Mouse (Mus musculus): ENCODE measurements around the gene Tmem132b.
"Not testable (repeated sequence)": the region's sequence is repeated elsewhere in the genome, so short reads cannot be mapped to it uniquely, and the experiment has no call there.

Tmem132b gene

GRCm38 (mm10) chr5:125531634-125532033 is at the start of gene Tmem132b:
Gene Tmem132b, plus strand, starts transcription at chr5:125531774.
- no peak for DNase-seq

GRCm38 (mm10) chr5:125482474-125482873 is 49.1 kb upstream of the Tmem132b start:
- DNase-seq: no peak

DNA sequence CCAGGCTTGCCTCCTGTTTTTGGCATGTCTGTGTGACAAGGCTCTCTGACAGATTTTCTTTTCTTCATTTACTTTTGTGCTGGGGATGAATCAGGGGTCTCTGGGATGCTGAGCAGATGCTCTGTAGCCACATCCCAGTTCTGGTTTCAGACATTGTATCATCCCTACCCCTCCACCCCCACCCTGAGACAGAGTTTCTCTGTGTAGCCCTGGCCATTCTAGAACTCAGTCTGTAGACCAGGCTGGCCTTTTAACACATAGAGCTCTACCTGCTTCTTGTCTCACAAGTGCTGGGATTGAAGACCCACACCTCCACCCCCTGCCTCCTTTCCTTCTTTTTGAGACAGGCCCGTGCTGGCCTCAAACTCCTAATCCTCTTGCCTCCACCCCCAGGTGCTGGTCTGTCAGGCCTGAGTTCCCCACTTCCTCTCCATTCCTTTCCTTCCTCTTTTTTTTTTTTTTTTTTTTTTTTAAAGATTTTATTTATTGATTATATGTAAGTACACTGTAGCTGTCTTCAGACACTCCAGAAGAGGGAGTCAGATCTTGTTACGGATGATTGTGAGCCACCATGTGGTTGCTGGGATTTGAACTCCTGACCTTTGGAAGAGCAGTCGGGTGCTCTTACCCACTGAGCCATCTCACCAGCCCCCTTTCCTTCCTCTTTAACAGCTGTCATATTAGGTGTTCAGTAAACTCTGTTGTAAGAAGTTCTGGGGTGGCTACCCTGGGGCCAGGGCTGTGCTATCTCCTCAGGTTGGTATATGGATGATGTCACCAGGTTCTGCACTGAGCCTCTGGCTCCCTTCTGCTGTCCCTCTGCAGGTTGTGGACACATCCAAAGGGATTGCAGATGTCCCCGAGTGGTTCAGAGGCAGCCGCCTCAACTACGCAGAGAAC is 47.6 kb upstream of the Tmem132b start:
- no peak for DNase-seq

DNA sequence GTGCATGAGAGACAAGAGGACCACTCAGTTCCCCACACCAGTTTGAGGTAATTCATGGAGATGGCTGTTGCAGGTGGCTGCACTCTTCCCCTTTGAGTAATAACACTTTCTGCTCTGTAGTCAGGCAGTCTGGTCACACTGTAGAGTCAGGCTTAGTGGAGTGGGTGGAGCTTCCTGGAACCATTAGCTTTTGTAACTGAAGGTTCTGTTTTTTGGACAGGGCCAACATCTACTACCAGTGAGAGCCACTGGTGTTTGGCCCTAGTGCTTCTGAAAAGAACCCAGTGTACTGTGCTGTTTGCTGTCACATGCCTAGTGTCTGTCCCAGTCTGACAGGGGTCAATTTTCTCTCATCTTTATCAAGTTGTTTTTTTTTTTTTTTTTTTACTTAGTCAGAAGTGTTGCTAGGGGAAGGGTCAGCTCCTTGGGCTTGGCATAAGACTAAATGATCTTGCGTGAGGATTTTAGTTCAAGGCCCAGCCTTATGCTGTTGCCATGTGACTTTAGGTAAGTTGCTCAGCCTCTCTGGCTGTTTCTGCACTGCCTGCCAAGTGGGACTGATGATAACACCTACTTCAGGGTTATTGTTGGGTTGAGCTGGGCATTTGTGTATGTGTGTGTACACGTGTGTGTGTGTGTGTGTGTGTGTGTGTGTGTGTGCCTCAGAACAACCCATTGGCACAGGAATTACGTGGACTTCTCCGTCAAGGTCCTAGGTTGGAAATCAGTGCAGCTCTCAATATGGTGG is 46.4 kb upstream of the Tmem132b start:
- DNase-seq: no peak

- DNase-seq: no peak
Observed at GRCm38 (mm10) chr5:125486088-125486487, 45.5 kb upstream of the Tmem132b start.

DNA sequence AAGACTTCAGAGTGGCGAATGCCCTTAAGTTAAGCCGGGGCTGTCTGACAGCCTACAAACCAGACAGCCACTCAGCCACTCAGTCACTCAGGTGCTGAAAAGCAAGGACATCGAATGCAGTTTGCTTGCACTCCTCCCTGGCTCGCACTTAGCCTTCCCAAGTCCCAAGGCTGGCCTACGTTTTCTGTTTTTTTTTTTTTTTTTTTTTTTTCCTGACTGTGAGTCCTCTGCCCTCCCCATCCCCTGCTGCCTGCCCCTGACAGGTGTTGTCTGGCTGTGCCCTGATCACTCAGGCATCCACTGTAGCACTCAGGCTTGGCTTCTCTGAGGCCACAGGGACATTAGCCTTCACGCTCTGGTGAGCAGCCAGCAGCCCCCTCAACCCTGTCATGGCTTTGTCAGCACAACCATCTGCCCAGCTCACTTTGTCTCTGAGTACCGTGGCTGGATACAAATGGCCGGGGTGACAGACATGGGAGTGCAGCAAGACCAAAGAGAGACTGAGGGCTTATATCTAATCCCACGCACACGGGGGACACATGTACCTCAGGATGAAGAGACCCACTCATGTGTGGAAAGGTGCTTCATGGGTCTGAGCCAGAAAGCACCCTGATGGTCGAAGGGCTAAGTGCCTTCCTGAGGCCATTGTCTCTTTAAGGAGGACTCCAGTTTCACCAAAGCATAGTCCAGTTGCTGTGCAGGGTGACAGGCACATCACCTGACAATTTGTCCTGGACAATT is 44.0 kb upstream of the Tmem132b start:
- DNase-seq: peak; percentile 72

DNA sequence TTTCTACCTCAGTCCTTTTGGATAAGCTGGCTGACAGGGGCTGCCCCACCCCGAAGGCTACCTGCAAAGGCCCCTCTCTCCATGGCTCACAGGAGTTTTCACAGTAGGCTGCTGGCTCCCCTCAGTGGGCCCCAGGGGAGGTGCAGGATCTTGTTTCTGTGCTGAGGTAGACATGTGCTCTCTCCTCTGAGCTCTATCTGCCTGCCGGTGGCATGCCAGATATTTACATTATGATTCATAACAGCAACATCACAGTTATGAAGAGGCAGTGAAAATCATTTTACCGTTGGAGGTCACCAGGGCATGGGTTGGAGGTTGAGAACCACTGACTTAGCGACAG is 43.5 kb upstream of the Tmem132b start:
- no peak for DNase-seq

- not testable (repeated sequence) for DNase-seq
Observed at GRCm38 (mm10) chr5:125488953-125489352, 42.6 kb upstream of the Tmem132b start.

- peak; percentile 69 for DNase-seq
Observed at GRCm38 (mm10) chr5:125491107-125491506, 40.5 kb upstream of the Tmem132b start.

DNA sequence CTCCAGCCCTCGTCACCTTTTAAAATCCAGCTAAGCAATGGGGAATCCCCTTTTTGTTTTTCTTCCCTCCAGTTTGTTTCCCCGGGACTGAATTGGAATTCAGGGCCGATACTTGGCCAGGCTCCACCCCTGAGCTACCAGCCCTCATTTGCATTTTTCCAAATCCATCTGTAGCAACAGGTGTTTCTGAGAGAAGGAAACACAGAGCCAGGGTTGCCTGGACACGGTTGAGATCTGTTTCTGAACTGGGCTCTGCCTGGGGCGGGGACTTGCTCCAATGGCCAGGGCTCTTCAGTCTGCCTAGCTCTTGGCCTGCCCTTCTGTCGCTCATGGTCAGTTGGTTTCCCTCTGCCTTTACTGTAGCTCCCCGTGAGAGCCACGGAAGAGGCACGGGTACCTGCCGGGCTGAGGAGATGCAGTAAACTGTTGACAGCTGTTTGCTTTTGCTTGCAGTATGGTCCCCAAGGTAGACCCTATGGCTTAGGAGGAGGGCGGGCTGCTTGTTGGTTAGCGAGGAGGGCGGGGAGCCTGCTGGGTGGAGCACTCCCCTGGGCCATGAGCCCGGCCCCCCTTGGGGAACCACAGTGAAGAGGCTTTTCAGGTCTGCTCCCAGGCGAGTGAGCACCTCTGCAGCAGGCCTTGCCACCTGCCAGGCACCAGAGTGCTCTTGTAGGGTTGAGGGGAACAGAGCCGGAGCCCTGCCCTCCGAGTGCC is 39.0 kb upstream of the Tmem132b start:
- no peak for DNase-seq

GRCm38 (mm10) chr5:125493093-125493423 is 38.5 kb upstream of the Tmem132b start:
- DNase-seq: no peak

DNA sequence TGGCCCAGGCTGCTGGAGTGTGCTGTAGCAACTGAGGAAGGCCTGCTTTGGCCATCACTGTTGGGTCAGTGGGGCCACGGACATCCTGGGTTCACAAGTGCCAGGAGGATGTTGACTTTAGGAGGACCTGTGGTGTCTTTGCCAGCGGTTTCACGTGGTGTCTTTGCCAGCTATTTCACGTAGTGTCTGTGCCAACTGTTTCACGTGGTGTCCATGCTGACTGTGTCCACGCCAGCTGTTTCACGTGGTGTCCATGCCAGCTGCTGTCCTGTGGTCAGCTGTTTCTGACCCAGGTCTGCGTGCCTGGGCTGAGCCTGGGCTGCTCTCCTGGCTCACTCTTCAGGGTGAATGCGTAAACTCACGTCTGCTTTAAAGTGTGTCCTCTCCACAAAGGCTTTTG is 35.9 kb upstream of the Tmem132b start:
- DNase-seq: no peak

GRCm38 (mm10) chr5:125497821-125498600 is 33.6 kb upstream of the Tmem132b start:
- DNase-seq: peak; percentile 79

GRCm38 (mm10) chr5:125501505-125501904 is 30.1 kb upstream of the Tmem132b start:
- DNase-seq: no peak

- no peak for DNase-seq
Observed at GRCm38 (mm10) chr5:125502186-125502585, 29.4 kb upstream of the Tmem132b start.

DNA sequence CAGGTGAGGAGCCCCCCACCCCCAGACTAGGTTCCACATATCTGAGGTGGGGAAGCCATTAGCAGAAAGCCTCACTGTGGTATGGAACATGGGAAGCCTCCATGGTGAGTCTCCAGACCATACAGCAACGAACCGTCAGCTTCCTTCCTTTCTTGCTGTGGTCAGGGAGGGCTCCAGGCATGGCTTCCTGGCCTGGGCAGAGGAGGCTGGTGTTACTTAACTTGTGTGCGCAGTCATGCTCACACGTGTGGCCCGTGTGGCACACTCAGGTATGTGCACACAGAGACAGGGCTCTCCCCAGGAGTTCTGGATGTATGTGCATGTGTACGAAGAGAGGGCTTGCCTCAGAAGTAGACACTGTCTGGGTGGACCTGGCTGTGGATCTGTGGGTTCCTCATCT is 27.9 kb upstream of the Tmem132b start:
- no peak for DNase-seq

DNA sequence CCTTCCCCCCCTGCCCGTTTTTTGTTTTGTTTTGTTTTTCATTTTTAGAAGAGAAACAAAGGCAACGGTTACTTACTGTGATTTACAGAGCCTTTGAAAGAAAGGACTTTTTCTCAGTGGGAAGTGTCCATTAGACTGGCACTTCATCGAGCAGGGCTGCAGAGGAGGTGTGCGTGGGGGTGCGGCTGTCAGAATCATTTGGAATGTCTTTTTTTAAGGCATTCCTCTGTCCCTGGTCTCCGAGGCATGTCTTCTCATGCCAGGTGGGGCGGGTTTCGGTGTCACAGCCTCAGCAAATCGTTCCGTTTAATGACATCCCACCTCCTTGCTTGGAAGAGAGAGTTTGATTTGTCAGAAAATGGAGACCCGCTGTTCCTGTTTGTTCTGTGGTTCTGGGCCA is 26.9 kb upstream of the Tmem132b start:
- no peak for DNase-seq

DNA sequence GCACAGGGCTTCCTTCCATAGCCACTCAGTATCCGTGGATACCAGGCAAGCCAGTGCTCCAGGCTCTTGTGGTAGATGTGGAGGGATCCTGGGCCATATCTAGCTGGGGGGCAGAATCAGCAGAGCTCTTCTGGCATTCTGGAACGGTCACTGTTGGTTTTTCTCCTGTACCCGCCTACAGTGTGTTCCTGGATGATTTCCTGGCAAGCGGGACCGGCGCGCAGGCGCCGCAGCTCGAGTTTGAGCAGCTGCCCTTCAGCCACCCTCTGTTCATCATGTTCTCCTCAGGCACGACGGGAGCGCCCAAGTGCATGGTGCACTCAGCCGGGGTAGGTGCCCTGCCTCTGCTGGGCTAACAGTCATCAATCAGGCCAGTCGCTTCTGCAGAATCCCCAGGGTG is 25.6 kb upstream of the Tmem132b start:
- no peak for DNase-seq

DNA sequence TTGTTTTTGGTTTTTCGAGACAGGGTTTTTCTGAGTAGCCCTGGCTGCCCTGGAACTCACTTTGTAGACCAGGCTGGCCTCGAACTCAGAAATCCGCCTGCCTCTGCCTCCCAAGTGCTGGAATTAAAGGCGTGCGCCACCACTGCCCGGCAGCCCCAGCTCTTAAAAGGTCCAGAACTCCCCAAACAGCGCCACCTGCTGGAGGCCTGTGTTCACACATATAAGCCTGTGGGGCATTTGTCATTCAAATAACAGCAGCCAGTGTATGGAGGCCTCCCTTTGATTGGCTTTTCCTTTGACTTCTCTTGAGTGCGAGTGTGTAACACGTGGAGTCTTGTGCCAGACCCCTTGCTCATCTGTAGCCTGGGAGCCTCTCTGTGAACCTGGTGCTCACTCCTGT is 24.0 kb upstream of the Tmem132b start:
- no peak for DNase-seq

- DNase-seq: no peak
Observed at GRCm38 (mm10) chr5:125508006-125508405, 23.6 kb upstream of the Tmem132b start.

DNA sequence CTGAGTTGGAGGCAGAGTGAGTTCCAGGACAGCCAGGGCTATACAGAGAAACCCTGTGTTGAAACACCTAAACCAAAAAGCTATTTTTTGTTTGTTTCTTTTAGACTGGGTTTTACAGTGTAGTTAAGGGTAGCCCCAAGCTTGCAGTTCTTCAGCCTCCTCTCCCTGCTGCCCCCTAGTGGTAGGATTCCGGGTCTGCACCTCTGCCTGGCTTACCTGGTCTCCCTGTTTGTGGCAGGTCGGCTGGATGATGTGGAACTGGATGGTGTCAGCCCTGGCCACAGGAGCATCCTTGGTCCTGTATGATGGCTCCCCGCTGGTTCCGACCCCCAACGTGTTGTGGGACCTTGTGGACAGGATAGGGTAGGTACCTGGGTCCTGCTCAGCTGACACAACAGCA is 22.0 kb upstream of the Tmem132b start:
- DNase-seq: peak; percentile 56

DNA sequence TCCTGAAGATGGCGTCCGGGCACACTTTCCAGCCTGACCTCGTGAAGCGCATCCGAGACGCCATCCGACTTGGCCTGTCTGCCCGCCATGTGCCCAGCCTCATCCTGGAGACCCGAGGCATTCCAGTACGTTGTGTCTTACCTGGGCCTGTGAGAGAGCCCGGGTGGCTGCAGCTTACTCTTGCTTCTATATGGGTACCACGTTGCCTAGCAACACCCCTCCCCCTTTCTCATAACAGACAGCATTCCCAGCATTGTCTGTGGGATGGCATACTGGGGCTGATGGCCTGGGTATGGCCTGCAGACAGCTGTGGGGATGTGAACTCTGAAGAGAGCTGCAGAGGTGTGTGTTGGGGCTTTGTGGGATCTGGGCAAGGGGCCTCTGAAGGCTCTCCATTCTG is 16.6 kb upstream of the Tmem132b start:
- DNase-seq: no peak

All from cerebellum, adult 11 months (tissue).